Mouse (Mus musculus) cerebral cortex, adult 2 months (tissue): ENCODE data around the gene Cdk15.

Experiments used
- WGBS: fragments of 180-500 bp; shearing (Covaris S2); methylation state at CpG from one replicate; pipeline ENCODE4 v1.1.7; 2018; 5-methylcytosine and 5-hydroxymethylcytosine counted together

Cdk15 gene

GRCm38 (mm10) chr1:59321880-59322836, 65.5 kb downstream of the Cdk15 start:
- 81% methylated on average over 9 of the region's 9 CpGs for WGBS

GRCm38 (mm10) chr1:59326854-59327395, 70.2 kb downstream of the Cdk15 start:
- WGBS = 65% methylated on average over 10 of the region's 10 CpGs

- WGBS = 38% methylated on average over 13 of the region's 13 CpGs
Observed at GRCm38 (mm10) chr1:59332737-59333385, 76.2 kb downstream of the Cdk15 start.

GRCm38 (mm10) chr1:59333386-59333759, 76.7 kb downstream of the Cdk15 start:
- 61% methylated on average over 5 of the region's 5 CpGs for WGBS

- 72% methylated on average over 10 of the region's 10 CpGs for WGBS
Observed at GRCm38 (mm10) chr1:59333860-59334561, 77.3 kb downstream of the Cdk15 start.

- WGBS = 59% methylated on average over 4 of the region's 4 CpGs
Observed at GRCm38 (mm10) chr1:59334562-59334890, 77.8 kb downstream of the Cdk15 start.

GRCm38 (mm10) chr1:59336256-59336655, 79.5 kb downstream of the Cdk15 start:
- WGBS = 93% methylated on average over 1 of the region's 1 CpGs

- WGBS = 36% methylated on average over 16 of the region's 16 CpGs
Observed at GRCm38 (mm10) chr1:59340814-59341588, 84.3 kb downstream of the Cdk15 start.

- 83% methylated on average over 3 of the region's 3 CpGs for WGBS
Observed at GRCm38 (mm10) chr1:59341697-59342096, 85.0 kb downstream of the Cdk15 start.

GRCm38 (mm10) chr1:59342146-59342545, 85.4 kb downstream of the Cdk15 start:
- 93% methylated on average over 6 of the region's 6 CpGs for WGBS

- WGBS = 89% methylated on average over 4 of the region's 4 CpGs
Observed at GRCm38 (mm10) chr1:59352706-59353105, 96.0 kb downstream of the Cdk15 start.

GRCm38 (mm10) chr1:59355440-59355839, 98.7 kb downstream of the Cdk15 start:
- WGBS = 89% methylated on average over 9 of the region's 9 CpGs

GRCm38 (mm10) chr1:59359136-59359535, 102.4 kb downstream of the Cdk15 start:
- 95% methylated on average over 9 of the region's 9 CpGs for WGBS

GRCm38 (mm10) chr1:59360834-59361233, 104.1 kb downstream of the Cdk15 start:
- 87% methylated on average over 3 of the region's 3 CpGs for WGBS

- WGBS = 74% methylated on average over 4 of the region's 4 CpGs
Observed at GRCm38 (mm10) chr1:59361460-59361859, 104.8 kb downstream of the Cdk15 start.

- WGBS = 83% methylated on average over 4 of the region's 4 CpGs
Observed at GRCm38 (mm10) chr1:59361966-59362365, 105.3 kb downstream of the Cdk15 start.

- WGBS = 78% methylated on average over 9 of the region's 9 CpGs
Observed at GRCm38 (mm10) chr1:59364463-59365040, 107.8 kb downstream of the Cdk15 start.

- WGBS = 74% methylated on average over 13 of the region's 13 CpGs
Observed at GRCm38 (mm10) chr1:59367928-59368648, 111.4 kb downstream of the Cdk15 start.

GRCm38 (mm10) chr1:59368649-59369319, 112.1 kb downstream of the Cdk15 start:
- WGBS = 89% methylated on average over 10 of the region's 10 CpGs

- 79% methylated on average over 7 of the region's 7 CpGs for WGBS
Observed at GRCm38 (mm10) chr1:59369320-59369685, 112.6 kb downstream of the Cdk15 start.
